Mouse (Mus musculus) naive thymus-derived CD4-positive, alpha-beta T cell, adult 2 months (primary cell): ENCODE measurements around the gene Tekt5.

Experiments
- DNase-seq: peaks from one replicate; pipeline ENCODE4 v3.0.0-alpha.2; 2011; ENCODE audit warnings: low read depth

Tekt5 gene

GRCm38 (mm10) chr16:10394699-10395540, at the start of gene Tekt5:
Tekt5 (minus strand) TSS chr16:10395490.
- peak; percentile 46 for DNase-seq

- DNase-seq: no peak
These were observed 48.4 kb upstream of the Tekt5 start for GRCm38 (mm10) chr16:10443723-10444122.

GRCm38 (mm10) chr16:10441761-10442160, 46.5 kb upstream of the Tekt5 start:
- no peak for DNase-seq

- no peak for DNase-seq
These were observed 46.0 kb upstream of the Tekt5 start for GRCm38 (mm10) chr16:10441328-10441727.

GRCm38 (mm10) chr16:10438055-10438454, 42.8 kb upstream of the Tekt5 start:
- DNase-seq: no peak

- no peak for DNase-seq
These were observed 40.9 kb upstream of the Tekt5 start for GRCm38 (mm10) chr16:10436166-10436565.

GRCm38 (mm10) chr16:10433344-10433743, 38.1 kb upstream of the Tekt5 start:
- DNase-seq: no peak

GRCm38 (mm10) chr16:10432387-10432786, 37.1 kb upstream of the Tekt5 start:
- DNase-seq: no peak

GRCm38 (mm10) chr16:10431911-10432310, 36.6 kb upstream of the Tekt5 start:
- DNase-seq: no peak

GRCm38 (mm10) chr16:10420447-10421054, 25.3 kb upstream of the Tekt5 start:
- DNase-seq: no peak

- DNase-seq: no peak
These were observed 22.5 kb upstream of the Tekt5 start for GRCm38 (mm10) chr16:10417723-10418259.

GRCm38 (mm10) chr16:10416866-10417265, 21.6 kb upstream of the Tekt5 start:
- peak; percentile 44 for DNase-seq

GRCm38 (mm10) chr16:10415976-10416375, 20.7 kb upstream of the Tekt5 start:
- DNase-seq: no peak

GRCm38 (mm10) chr16:10411764-10412746, 16.8 kb upstream of the Tekt5 start, which contains the start of gene Nubp1:
Nubp1 (plus strand) TSS chr16:10411948.
- peak; percentile 91 for DNase-seq

GRCm38 (mm10) chr16:10399160-10399559, 3.9 kb upstream of the Tekt5 start:
- DNase-seq: peak; percentile 87

GRCm38 (mm10) chr16:10398755-10399154, 3.5 kb upstream of the Tekt5 start:
- no peak for DNase-seq

GRCm38 (mm10) chr16:10392587-10392986, 2.7 kb downstream of the Tekt5 start:
- DNase-seq: no peak

- no peak for DNase-seq
These were observed 6.5 kb downstream of the Tekt5 start for GRCm38 (mm10) chr16:10388634-10389365.

- no peak for DNase-seq
These were observed 10.0 kb downstream of the Tekt5 start for GRCm38 (mm10) chr16:10385261-10385660.

GRCm38 (mm10) chr16:10384544-10384943, 10.7 kb downstream of the Tekt5 start:
- DNase-seq: no peak

GRCm38 (mm10) chr16:10384060-10384497, 11.2 kb downstream of the Tekt5 start:
- peak; percentile 48 for DNase-seq
